Mouse (Mus musculus) embryo, embryonic 11.5 days (tissue): ENCODE data around the gene Kdm8.
A peak's percentile ranks its signal among the peaks of the same experiment; 100 is the strongest.
"Not testable (repeated sequence)": the region's sequence is repeated elsewhere in the genome, so short reads cannot be mapped to it uniquely, and the experiment has no call there.

Source experiments
- DNase-seq: peaks from one replicate; pipeline ENCODE4 v3.0.0-alpha.2; 2012; ENCODE audit warnings: low read depth, low spot score

Gene Kdm8

GRCm38 (mm10) chr7:125444464-125445401 is at the start of gene Kdm8:
Gene Kdm8 (plus strand): TSS chr7:125444676.
- peak; percentile 96 for DNase-seq

DNA sequence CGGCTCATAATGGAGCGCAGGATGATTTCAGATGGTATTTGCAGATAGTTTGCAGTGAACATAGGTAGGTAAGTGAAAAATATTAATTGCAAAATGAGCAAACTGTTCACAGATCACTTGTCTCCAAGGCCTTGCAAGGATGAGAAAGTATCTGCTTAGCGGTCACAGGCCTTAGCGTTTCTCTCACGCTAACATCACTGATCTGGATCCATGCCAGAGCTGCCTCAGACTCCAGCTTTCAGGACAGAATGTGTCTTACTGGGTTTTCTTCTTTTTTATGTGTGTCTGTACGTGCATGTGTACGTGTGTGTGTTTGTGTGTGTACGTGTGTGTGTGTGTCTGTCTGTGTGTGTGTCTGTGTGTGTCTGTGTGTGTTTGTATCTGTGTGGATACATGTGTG is 46.4 kb upstream of the Kdm8 start:
- no peak for DNase-seq

- DNase-seq = no peak
Measured at GRCm38 (mm10) chr7:125398687-125399086, 45.8 kb upstream of the Kdm8 start.

- DNase-seq = no peak
Measured at GRCm38 (mm10) chr7:125407136-125407535, 37.3 kb upstream of the Kdm8 start.

DNA sequence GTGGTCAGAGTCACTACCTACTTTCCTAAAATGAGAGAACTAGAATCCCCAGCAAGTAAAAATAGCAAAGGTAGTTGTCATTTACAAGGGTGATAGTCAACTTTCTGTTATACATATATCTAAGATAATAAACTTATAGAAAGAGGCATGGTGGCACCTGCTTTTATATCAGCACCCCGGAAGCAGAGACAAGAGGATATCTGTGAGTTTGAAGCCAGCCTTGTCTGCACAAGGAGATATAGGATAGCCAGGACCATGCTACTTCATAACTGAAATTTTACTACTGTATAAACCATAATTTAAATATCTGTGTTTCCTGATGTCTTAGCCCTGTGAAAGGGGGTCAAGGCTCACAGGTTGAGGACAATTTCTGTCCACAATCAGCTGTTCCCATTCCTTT is 29.4 kb upstream of the Kdm8 start:
- no peak for DNase-seq

GRCm38 (mm10) chr7:125415776-125416175 is 28.7 kb upstream of the Kdm8 start:
- no peak for DNase-seq

GRCm38 (mm10) chr7:125416762-125417161 is 27.7 kb upstream of the Kdm8 start:
- DNase-seq = no peak

DNA sequence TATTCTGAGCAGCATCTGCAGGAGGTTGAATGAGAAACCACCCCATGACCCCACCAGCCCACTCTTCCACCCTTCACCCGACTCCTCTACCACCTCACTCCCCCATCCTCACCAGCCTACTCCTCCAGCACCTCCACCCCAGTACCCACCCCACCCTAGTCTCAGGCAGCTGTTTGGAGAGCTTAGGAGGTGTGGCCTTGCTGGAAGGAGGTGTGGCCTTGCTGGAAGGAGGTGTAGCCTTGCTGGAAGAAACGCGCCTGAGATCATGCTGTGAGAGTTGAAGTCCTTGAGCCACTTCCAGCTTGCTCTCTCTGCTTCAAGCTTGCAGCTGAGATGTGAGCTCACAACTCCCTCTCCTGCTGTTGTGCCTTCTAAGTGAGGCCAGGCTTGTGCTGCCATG is 26.1 kb upstream of the Kdm8 start:
- no peak for DNase-seq

- no peak for DNase-seq
Measured at GRCm38 (mm10) chr7:125420190-125420589, 24.3 kb upstream of the Kdm8 start.

DNA sequence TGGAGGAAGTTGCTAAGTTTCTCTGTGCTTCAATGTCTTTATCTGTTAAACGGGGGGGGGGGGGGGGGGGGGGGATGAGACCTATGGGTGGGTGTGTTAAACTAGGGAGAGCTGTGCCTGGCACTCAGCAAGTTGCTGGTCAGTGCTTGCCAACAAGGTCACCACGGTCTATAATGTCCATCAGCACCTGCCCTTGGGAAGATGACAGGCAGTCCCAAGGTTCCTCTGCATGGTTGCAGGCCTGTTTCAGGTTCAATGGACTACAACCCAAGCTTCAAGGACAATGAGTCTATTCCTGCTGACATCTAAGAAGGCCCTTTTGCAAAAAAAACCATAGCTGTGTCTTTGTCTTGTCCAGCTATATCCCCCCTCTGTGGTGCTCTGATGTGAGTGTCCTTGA is 22.6 kb upstream of the Kdm8 start:
- no peak for DNase-seq

DNA sequence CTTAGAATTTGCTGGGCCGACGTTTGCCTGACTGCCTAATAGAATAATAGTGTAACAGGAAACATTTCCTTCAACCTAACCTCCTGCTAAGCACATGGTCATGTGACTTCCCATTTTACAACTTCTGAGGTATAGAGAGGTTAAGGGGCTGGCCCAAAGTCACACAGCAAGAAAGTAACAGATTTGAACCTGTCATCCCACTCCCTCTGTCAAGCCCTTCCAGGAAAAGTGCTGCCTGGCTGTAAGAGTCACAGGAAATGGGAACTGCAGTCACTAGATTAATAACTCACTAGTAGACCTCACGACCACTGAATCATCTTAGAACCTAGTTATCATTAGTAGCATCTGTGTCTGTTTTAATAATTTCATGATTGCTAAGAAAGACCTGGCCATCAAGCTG is 21.4 kb upstream of the Kdm8 start:
- no peak for DNase-seq

GRCm38 (mm10) chr7:125427492-125428090 is 16.9 kb upstream of the Kdm8 start:
- no peak for DNase-seq

GRCm38 (mm10) chr7:125428381-125428780 is 16.1 kb upstream of the Kdm8 start:
- DNase-seq = no peak

- not testable (repeated sequence) for DNase-seq
Measured at GRCm38 (mm10) chr7:125428816-125429500, 15.5 kb upstream of the Kdm8 start.

DNA sequence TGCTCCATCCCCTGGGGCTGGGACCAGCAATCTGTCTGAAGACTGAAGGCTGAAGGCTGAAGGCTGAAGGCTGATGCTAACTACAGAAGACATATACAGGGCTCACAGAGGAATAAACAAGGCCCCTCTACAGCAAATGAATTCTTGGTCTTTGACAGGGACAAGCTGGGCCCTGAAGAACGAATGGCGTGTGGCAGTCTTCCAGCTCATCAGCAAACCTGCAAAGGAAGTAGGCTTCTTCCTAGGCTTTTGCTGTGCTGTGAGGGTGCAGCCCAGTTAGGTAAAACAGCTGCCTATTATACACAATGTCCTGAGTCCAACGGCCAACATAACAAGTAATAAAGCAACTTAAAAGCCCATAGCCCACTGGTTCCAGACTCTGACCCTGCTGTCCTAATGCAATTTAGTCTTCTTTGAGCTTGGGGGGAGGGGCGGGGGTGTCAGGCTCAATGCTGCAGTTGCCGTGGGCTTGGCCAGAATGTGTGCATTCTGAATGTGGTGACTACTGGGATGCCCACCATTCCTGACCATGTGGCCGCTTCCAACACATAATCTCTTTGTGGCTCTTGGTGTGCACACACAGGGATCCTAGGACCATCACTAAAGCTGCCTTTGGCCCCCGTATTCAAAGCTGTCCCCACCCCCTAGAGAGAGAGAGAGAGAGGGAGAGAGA is 14.2 kb upstream of the Kdm8 start:
- no peak for DNase-seq

- no peak for DNase-seq
Measured at GRCm38 (mm10) chr7:125433874-125434273, 10.6 kb upstream of the Kdm8 start.

- no peak for DNase-seq
Measured at GRCm38 (mm10) chr7:125434666-125435290, 9.7 kb upstream of the Kdm8 start.

- DNase-seq = no peak
Measured at GRCm38 (mm10) chr7:125442323-125442722, 2.2 kb upstream of the Kdm8 start.

- DNase-seq = no peak
Measured at GRCm38 (mm10) chr7:125444076-125444463, 406 bp upstream of the Kdm8 start.

- no peak for DNase-seq
Measured at GRCm38 (mm10) chr7:125450678-125451077, 6.2 kb downstream of the Kdm8 start.

- DNase-seq = no peak
Measured at GRCm38 (mm10) chr7:125451078-125451477, 6.6 kb downstream of the Kdm8 start.
